Mouse (Mus musculus) hindbrain, postnatal 0 days (tissue): ENCODE data around the gene Foxc2. TPM values are rescaled to one million over a fixed set of nuclear protein-coding genes. Genes with fewer than 3 reads are reported as not detected.

Source experiments
- ATAC-seq: fragments of 200-750 bp; cut with Nextera tagmentation; 2 replicates; pipeline ENCODE4 v1.8.0; 2017; ENCODE audit warnings: mild to moderate bottlenecking, moderate TSS enrichment, moderate library complexity
- DNase-seq: peaks from one replicate; pipeline ENCODE4 v3.0.0-alpha.2; 2015; ENCODE audit warnings: low spot score
- H3K27ac ChIP-seq: fragments of 300-500 bp; sonication (generic); 2 replicates; pipeline ENCODE4 v1.5.1; 2014; ENCODE audit warnings: mild to moderate bottlenecking
- H3K27me3 ChIP-seq: fragments of 300-500 bp; sonication (generic); 2 replicates; pipeline ENCODE4 v1.6.1; 2014; ENCODE audit warnings: low read length, mixed read lengths; ENCODE audit not compliant: insufficient read depth
- H3K36me3 ChIP-seq: fragments of 300-500 bp; sonication (generic); 2 replicates; pipeline ENCODE4 v1.6.1; 2014; ENCODE audit warnings: low read length, mixed read lengths; ENCODE audit not compliant: insufficient read depth
- H3K4me1 ChIP-seq: fragments of 300-500 bp; sonication (generic); 2 replicates; pipeline ENCODE4 v1.6.1; 2014; ENCODE audit warnings: antibody characterized with exemption, low read length, mixed read lengths; ENCODE audit not compliant: insufficient read depth
- H3K4me2 ChIP-seq: fragments of 300-500 bp; sonication (generic); 2 replicates; pipeline ENCODE4 v1.6.1; 2014; ENCODE audit warnings: low read depth, mild to moderate bottlenecking, low read length, moderate library complexity, mixed read lengths
- H3K4me3 ChIP-seq: fragments of 300-500 bp; sonication (generic); 2 replicates; pipeline ENCODE4 v1.5.1; 2014; ENCODE audit warnings: low read length
- H3K9ac ChIP-seq: fragments of 300-500 bp; sonication (generic); replicated peaks from 2 replicates; pipeline ENCODE4 v1.6.1; 2014; ENCODE audit warnings: mild to moderate bottlenecking, low read length, moderate library complexity, mixed read lengths
- H3K9me3 ChIP-seq: fragments of 300-500 bp; sonication (generic); 2 replicates; pipeline ENCODE4 v1.6.1; 2016; ENCODE audit warnings: low read length, mixed read lengths
- CTCF ChIP-seq: IDR thresholded peaks from 2 replicates; pipeline ENCODE4 v1.5.1; 2016; ENCODE audit warnings: antibody characterized with exemption, control low read depth, low read depth
- WGBS: fragments of 180-500 bp; shearing (Covaris S2); extraction: QIAGEN DNeasy Blood & Tissue Kit; methylation state at CpG from one replicate; pipeline ENCODE4 v1.1.7; 2014; 5-methylcytosine and 5-hydroxymethylcytosine counted together
- polyA plus RNA-seq: library from polyadenylated mRNA; unstranded; fragments of >200 nt; fragmentation: Nextera tagmentation; extraction: Ambion mirVana; gene quantifications from 2 replicates; pipeline ENCODE4 v1.2.1, GENCODE M21; 2015
- total RNA-seq: library from RNA; depleted of rRNA; stranded (reverse); fragments of >200 nt; gene quantifications from 2 replicates; pipeline ENCODE4 v1.2.3, GENCODE M21; 2014

Foxc2 gene
- total and polyA plus RNA-seq, 2 experiments from 2014 or later: 2.8 to 10.6 TPM

- Histone ChIP-seq H3K4me2 (no peak overlapping the region), H3K36me3 (no peaks in the 10 kb centered on the region), H3K9ac (no peak overlapping the region), H3K4me3 (no peak overlapping the region), H3K27me3 (peaks cover 88% of the 10 kb centered on the region), H3K9me3 (no peaks in the 10 kb centered on the region), H3K27ac (no peak overlapping the region), H3K4me1 (no peaks in the 10 kb centered on the region)
- DNase-seq (no peak), ATAC-seq (no peak)
- no peak for TF ChIP-seq CTCF
- 21% methylated on average over 19 of the region's 19 CpGs for WGBS
Observed at GRCm38 (mm10) chr8:121086004-121086900, 29.7 kb upstream of the Foxc2 start.

GRCm38 (mm10) chr8:121088281-121088680 is 27.7 kb upstream of the Foxc2 start:
- TF ChIP-seq CTCF: no peak
- Histone ChIP-seq H3K9me3 (no peaks in the 10 kb centered on the region), H3K27ac (no peak overlapping the region), H3K4me2 (no peak overlapping the region), H3K9ac (no peak overlapping the region), H3K27me3 (peaks cover 86% of the 10 kb centered on the region), H3K4me3 (no peak overlapping the region), H3K36me3 (no peaks in the 10 kb centered on the region), H3K4me1 (no peaks in the 10 kb centered on the region)
- DNase-seq (no peak), ATAC-seq (no peak)
- 4% methylated on average over 8 of the region's 8 CpGs for WGBS

- no peak for TF ChIP-seq CTCF
- no peak overlapping the region for H3K27ac ChIP-seq
- H3K36me3 ChIP-seq: no peaks in the 10 kb centered on the region
- peaks cover 80% of the 10 kb centered on the region for H3K27me3 ChIP-seq
- DNase-seq (no peak), ATAC-seq (no peak)
- 5% methylated on average over 40 of the region's 40 CpGs for WGBS
- no peak overlapping the region for H3K4me2 ChIP-seq
- H3K9me3 ChIP-seq: no peaks in the 10 kb centered on the region
- no peak overlapping the region for H3K4me3 ChIP-seq
- no peak overlapping the region for H3K9ac ChIP-seq
- H3K4me1 ChIP-seq: no peaks in the 10 kb centered on the region
Observed at GRCm38 (mm10) chr8:121088871-121089630, 26.9 kb upstream of the Foxc2 start.

GRCm38 (mm10) chr8:121089631-121090380 is 26.2 kb upstream of the Foxc2 start:
- Histone ChIP-seq H3K9me3 (no peaks in the 10 kb centered on the region), H3K4me1 (no peaks in the 10 kb centered on the region), H3K27me3 (peaks cover 72% of the 10 kb centered on the region), H3K9ac (no peak overlapping the region), H3K4me3 (no peak overlapping the region), H3K36me3 (no peaks in the 10 kb centered on the region), H3K27ac (no peak overlapping the region), H3K4me2 (no peak overlapping the region)
- 4% methylated on average over 32 of the region's 32 CpGs for WGBS
- DNase-seq (no peak), ATAC-seq (no peak)
- no peak for TF ChIP-seq CTCF

- H3K4me2 ChIP-seq: no peak overlapping the region
- H3K4me1 ChIP-seq: no peaks in the 10 kb centered on the region
- ATAC-seq (no peak), DNase-seq (peak; percentile 37)
- no peaks in the 10 kb centered on the region for H3K9me3 ChIP-seq
- peak; percentile 62 for TF ChIP-seq CTCF
- H3K9ac ChIP-seq: no peak overlapping the region
- peaks cover 63% of the 10 kb centered on the region for H3K27me3 ChIP-seq
- WGBS: 0% methylated on average over 1 of the region's 1 CpGs
- H3K4me3 ChIP-seq: no peak overlapping the region
- H3K36me3 ChIP-seq: no peaks in the 10 kb centered on the region
- H3K27ac ChIP-seq: no peak overlapping the region
Observed at GRCm38 (mm10) chr8:121090716-121091115, 25.3 kb upstream of the Foxc2 start.

GRCm38 (mm10) chr8:121092141-121092540 is 23.8 kb upstream of the Foxc2 start:
- DNase-seq (no peak), ATAC-seq (no peak)
- TF ChIP-seq CTCF: no peak
- Histone ChIP-seq H3K4me2 (no peak overlapping the region), H3K27ac (no peak overlapping the region), H3K9me3 (no peaks in the 10 kb centered on the region), H3K36me3 (peaks cover under 1% of the 10 kb centered on the region; the same call in 1 of the 2 replicates), H3K9ac (no peak overlapping the region), H3K4me1 (no peaks in the 10 kb centered on the region), H3K4me3 (no peak overlapping the region), H3K27me3 (peaks cover 49% of the 10 kb centered on the region)
- WGBS: 30% methylated on average over 6 of the region's 6 CpGs
